Mouse (Mus musculus) CH12.LX (cell line): ENCODE results near the gene Arpc1b. TPM values are rescaled to one million over a fixed set of nuclear protein-coding genes. Genes with fewer than 3 reads are reported as not detected.

ENCODE experiments used
- DNase-seq: peaks from one replicate; pipeline ENCODE4 v3.0.0-alpha.2; 2013; ENCODE audit errors: extremely low read depth
- H3K27ac ChIP-seq: 2 replicates; pipeline ENCODE4 v1.5.1; 2012; ENCODE audit warnings: low read depth, mild to moderate bottlenecking, control low read depth, moderate library complexity; ENCODE audit not compliant: insufficient read depth
- H3K27me3 ChIP-seq: replicated peaks from 2 replicates; pipeline ENCODE3; 2012; ENCODE audit warnings: inconsistent platforms
- H3K36me3 ChIP-seq, 2 experiments: replicated peaks in 1 of 2; 2 replicates each; pipeline versions ENCODE3 to v1.6.1; 2012; ENCODE audit warnings: inconsistent platforms in 1 of 2, low read length in 1 of 2, mild to moderate bottlenecking in 1 of 2, mixed read lengths in 1 of 2, moderate library complexity in 1 of 2; ENCODE audit not compliant: control insufficient read depth in 1 of 2, insufficient read depth in 1 of 2
- H3K4me1 ChIP-seq, 2 experiments: 2 replicates each; pipeline ENCODE4 v1.6.1; 2012; ENCODE audit warnings: inconsistent platforms in 1 of 2, moderate library complexity in 1 of 2; ENCODE audit not compliant: insufficient read depth in 2 of 2, control insufficient read depth in 1 of 2
- H3K4me2 ChIP-seq: 2 replicates; pipeline ENCODE4 v1.6.1; 2012; ENCODE audit warnings: low read depth, mild to moderate bottlenecking, control low read depth; ENCODE audit not compliant: poor library complexity, insufficient read depth, severe bottlenecking
- H3K4me3 ChIP-seq, 3 experiments: fragments of 150-350 bp in 1 of 3; sonication (generic) in 1 of 3; replicated peaks in 1 of 3; 2 replicates each; pipeline versions ENCODE3 to v1.5.1; 2011 to 2012; ENCODE audit warnings: low read depth in 2 of 3, low read length in 2 of 3, mild to moderate bottlenecking in 2 of 3, moderate library complexity in 2 of 3, control low read depth in 1 of 3, improper control_type of control experiment in 1 of 3, inconsistent platforms in 1 of 3, mixed read lengths in 1 of 3; ENCODE audit not compliant: poor library complexity in 1 of 3
- H3K79me2 ChIP-seq: replicated peaks from 2 replicates; pipeline ENCODE4 v1.6.1; 2012; ENCODE audit warnings: mild to moderate bottlenecking, moderate library complexity; ENCODE audit not compliant: control insufficient read depth, poor library complexity, insufficient read depth, severe bottlenecking; ENCODE audit errors: extremely low read depth
- H3K9ac ChIP-seq: 2 replicates; pipeline ENCODE4 v1.6.1; 2012; ENCODE audit warnings: low read depth, mild to moderate bottlenecking, control low read depth, moderate library complexity; ENCODE audit not compliant: insufficient read depth
- H3K9me3 ChIP-seq: replicated peaks from 2 replicates; pipeline ENCODE3; 2012; ENCODE audit warnings: low read length, inconsistent platforms, mixed read lengths
- CHD1 ChIP-seq: IDR thresholded peaks from 2 replicates; pipeline ENCODE4 v1.6.1; 2012; ENCODE audit warnings: low read depth, low read length, improper control_type of control experiment, inconsistent platforms
- CTCF ChIP-seq, 2 experiments: IDR thresholded peaks in 1 of 2; conservative IDR thresholded peaks in 1 of 2; 2 replicates each; pipeline ENCODE4 v1.5.1; 2011 to 2012; ENCODE audit warnings: low read depth in 2 of 2, low read length in 2 of 2, improper control_type of control experiment in 1 of 2, inconsistent platforms in 1 of 2, mild to moderate bottlenecking in 1 of 2, moderate library complexity in 1 of 2
- E2F4 ChIP-seq: IDR thresholded peaks from 2 replicates; pipeline ENCODE4 v1.6.1; 2011; ENCODE audit warnings: low read depth, low read length, improper control_type of control experiment; ENCODE audit not compliant: insufficient replicate concordance
- EP300 ChIP-seq: IDR thresholded peaks from 2 replicates; pipeline ENCODE4 v1.6.1; 2011; ENCODE audit warnings: low read length, improper control_type of control experiment
- IRF4 ChIP-seq: IDR thresholded peaks from 2 replicates; pipeline ENCODE4 v1.6.1; 2014; ENCODE audit warnings: low read depth, mild to moderate bottlenecking, inconsistent platforms, low read length, improper control_type of control experiment
- JUN ChIP-seq: IDR thresholded peaks from 2 replicates; pipeline ENCODE4 v1.6.1; 2011; ENCODE audit warnings: low read depth, mild to moderate bottlenecking, low read length, improper control_type of control experiment, moderate library complexity; ENCODE audit not compliant: insufficient read depth
- KAT2A ChIP-seq: IDR thresholded peaks from 2 replicates; pipeline ENCODE4 v1.6.1; 2012; ENCODE audit warnings: low read length, improper control_type of control experiment, inconsistent platforms; ENCODE audit not compliant: insufficient replicate concordance
- MAX ChIP-seq: IDR thresholded peaks from 2 replicates; pipeline ENCODE4 v1.6.1; 2011; ENCODE audit warnings: low read length, improper control_type of control experiment
- MAZ ChIP-seq: IDR thresholded peaks from 2 replicates; pipeline ENCODE4 v1.6.1; 2012; ENCODE audit warnings: low read depth, mild to moderate bottlenecking, inconsistent platforms, low read length, improper control_type of control experiment, moderate library complexity
- MEF2A ChIP-seq: IDR thresholded peaks from 2 replicates; pipeline ENCODE4 v1.6.1; 2014; ENCODE audit warnings: low read depth, mild to moderate bottlenecking, inconsistent platforms, low read length, improper control_type of control experiment, borderline replicate concordance
- MXI1 ChIP-seq: IDR thresholded peaks from 2 replicates; pipeline ENCODE4 v1.6.1; 2011; ENCODE audit warnings: mild to moderate bottlenecking, low read depth, low read length, improper control_type of control experiment
- PAX5 ChIP-seq: IDR thresholded peaks from 2 replicates; pipeline ENCODE4 v1.6.1; 2012; ENCODE audit warnings: low read length, inconsistent platforms, mixed read lengths
- TCF12 ChIP-seq: IDR thresholded peaks from 2 replicates; pipeline ENCODE4 v1.6.1; 2014; ENCODE audit warnings: low read depth, mild to moderate bottlenecking, inconsistent platforms, low read length, improper control_type of control experiment
- UBTF ChIP-seq: IDR thresholded peaks from 2 replicates; pipeline ENCODE4 v1.6.1; 2012; ENCODE audit warnings: low read depth, mild to moderate bottlenecking, inconsistent platforms, low read length, improper control_type of control experiment, moderate library complexity
- ZNF384 ChIP-seq: IDR thresholded peaks from 2 replicates; pipeline ENCODE4 v1.6.1; 2012; ENCODE audit warnings: low read depth, low read length, improper control_type of control experiment, inconsistent platforms
- dilution Hi-C: fragments of 300-500 bp; cut with MboI; formaldehyde crosslinking; loops from 2 replicates; pipeline ENCODE4 v1.14.3; 2020; ENCODE audit warnings: low sequenced_read_pairs; ENCODE audit not compliant: extremely low pct_unique_long_range_greater_than_20kb, extremely low pct_ligation_motif_present
- in situ Hi-C: fragments of 300-500 bp; cut with MboI; formaldehyde crosslinking; loops from 3 replicates; pipeline ENCODE4 v1.14.3; 2019; ENCODE audit warnings: low sequenced_read_pairs, low pct_ligation_motif_present, low pct_unique_long_range_greater_than_20kb, mixed read lengths
- polyA plus RNA-seq: library from polyadenylated mRNA; unstranded; fragments of >175 nt; gene quantifications from 2 replicates; pipeline ENCODE4 v1.2.1, GENCODE M21; 2012; ENCODE audit warnings: low read depth; ENCODE audit not compliant: insufficient read length
- total RNA-seq, 2 experiments: library from RNA; depleted of rRNA; stranded (reverse); fragments of 300-350 nt in 1 of 2; fragments of >200 nt in 1 of 2; gene quantifications; 2 replicates each; pipeline ENCODE4 v1.2.3; 2012 to 2014

The Arpc1b gene
- total and polyA plus RNA-seq, 3 experiments = 330 to 516 (median 441) TPM

- TF ChIP-seq EP300 (no peak), CHD1 (no peak), MAX (no peak), JUN (no peak), MEF2A (no peak), MAZ (no peak), PAX5 (no peak), UBTF (no peak), CTCF (conservative IDR thresholded peaks at IDR 0.05 in 1 of 2, IDR thresholded peaks at IDR 0.05 in 1 of 2; ENCODE audit: low read depth in 2 of 2, low read length in 2 of 2) (no peak), ZNF384 (no peak), KAT2A (no peak), E2F4 (no peak), IRF4 (no peak), TCF12 (no peak), MXI1 (no peak)
- TF ChIP-seq, all 38 proteins: peak for 0
- DNase-seq = no peak
- Histone ChIP-seq H3K4me3 (no peak overlapping the region), H3K27me3 (no peaks in the 10 kb centered on the region), H3K79me2 (no peaks in the 10 kb centered on the region), H3K4me2 (no peak overlapping the region), H3K27ac (no peak overlapping the region), H3K36me3 (peaks cover 80 to 93% of the 10 kb centered on the region in 2 experiments), H3K9me3 (no peaks in the 10 kb centered on the region), H3K9ac (no peak overlapping the region), H3K4me1 (no peaks in the 10 kb centered on the region)
- dilution Hi-C loops (no loop called here), in situ Hi-C loops (no loop called here)
Measured at GRCm38 (mm10) chr5:145105694-145106275, 8.2 kb upstream of the Arpc1b start.

GRCm38 (mm10) chr5:145110401-145110800 is 3.6 kb upstream of the Arpc1b start:
- TF ChIP-seq UBTF = no peak
- peaks cover 45 to 67% of the 10 kb centered on the region in 2 experiments for H3K36me3 ChIP-seq
- no peak overlapping the region for H3K4me2 ChIP-seq
- in situ Hi-C loops (no loop called here), dilution Hi-C loops (no loop called here)
- no peak overlapping the region for H3K27ac ChIP-seq
- H3K4me3 ChIP-seq = no peak overlapping the region
- no peaks in the 10 kb centered on the region for H3K27me3 ChIP-seq
- H3K79me2 ChIP-seq = peaks cover 10% of the 10 kb centered on the region
- no peak overlapping the region for H3K9ac ChIP-seq
- H3K9me3 ChIP-seq = no peaks in the 10 kb centered on the region
- no peak for DNase-seq
- peaks cover 2 to 6% of the 10 kb centered on the region in 2 experiments; a peak in 2 of 4 replicates for H3K4me1 ChIP-seq
